Mouse (Mus musculus) left cerebral cortex, postnatal 25 days (tissue): Measurements from ENCODE around the gene Pofut2. TPM values are rescaled to one million over a fixed set of nuclear protein-coding genes. Genes with fewer than 3 reads are reported as not detected.
A peak's percentile ranks its signal among the peaks of the same experiment; 100 is the strongest.

Experiments used
- DNase-seq, 2 experiments: peaks; one replicate each; pipeline ENCODE4 v3.0.0; 2022; ENCODE audit warnings: low spot score in 2 of 2, mixed read lengths in 1 of 2
- intact Hi-C: fragments of 180-260 bp; cut with DNase I; formaldehyde crosslinking; loops from one replicate; pipeline ENCODE4 v1.15.1; 2025
- total RNA-seq, 2 experiments: library from RNA; stranded (reverse); gene quantifications; 2 replicates each; pipeline ENCODE4 v1.2.3; 2021

The Pofut2 gene
- total RNA-seq, 2 experiments from 2014 or later, result 32.8 to 35.9 TPM

DNA sequence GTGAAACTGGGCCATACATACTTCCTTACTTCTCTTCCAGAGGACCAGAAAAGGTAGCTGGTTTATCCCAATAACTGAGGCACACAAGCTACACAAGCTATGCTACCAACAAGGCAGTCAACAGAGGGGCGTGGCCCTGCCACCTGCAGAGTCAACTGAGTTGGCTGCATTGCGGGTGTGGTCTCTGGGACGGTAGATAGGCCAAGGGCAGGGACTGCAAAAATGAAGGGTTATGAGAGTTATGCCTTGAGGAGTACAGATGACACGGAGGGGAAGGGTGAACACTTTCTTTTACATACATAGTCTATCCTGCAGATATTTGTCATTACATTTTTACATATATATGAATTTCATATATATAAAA, 41.9 kb downstream of the Pofut2 start:
- intact Hi-C loops, result no loop called here
- no peak for DNase-seq

DNA sequence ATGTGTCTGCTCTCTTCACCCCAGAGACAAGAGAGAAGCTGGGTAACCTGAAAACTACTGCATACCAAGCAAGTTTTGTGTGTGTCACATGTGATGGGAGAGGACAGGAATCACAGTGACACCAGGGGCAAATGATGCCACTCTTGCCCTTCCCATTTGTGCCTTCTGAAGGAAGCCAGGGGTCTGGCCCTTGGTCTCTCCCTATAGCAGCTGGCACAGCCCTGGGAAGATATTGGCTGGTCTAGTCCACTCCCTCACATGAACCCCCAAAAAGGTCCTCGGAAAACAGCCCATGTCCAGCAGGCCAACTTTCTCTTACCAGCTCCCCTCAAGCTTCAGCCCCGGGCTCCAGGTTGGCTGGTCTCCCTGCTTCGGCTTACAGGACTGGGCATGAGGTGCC, 45.3 kb downstream of the Pofut2 start:
- intact Hi-C loops, result no loop called here
- no peak for DNase-seq

DNA sequence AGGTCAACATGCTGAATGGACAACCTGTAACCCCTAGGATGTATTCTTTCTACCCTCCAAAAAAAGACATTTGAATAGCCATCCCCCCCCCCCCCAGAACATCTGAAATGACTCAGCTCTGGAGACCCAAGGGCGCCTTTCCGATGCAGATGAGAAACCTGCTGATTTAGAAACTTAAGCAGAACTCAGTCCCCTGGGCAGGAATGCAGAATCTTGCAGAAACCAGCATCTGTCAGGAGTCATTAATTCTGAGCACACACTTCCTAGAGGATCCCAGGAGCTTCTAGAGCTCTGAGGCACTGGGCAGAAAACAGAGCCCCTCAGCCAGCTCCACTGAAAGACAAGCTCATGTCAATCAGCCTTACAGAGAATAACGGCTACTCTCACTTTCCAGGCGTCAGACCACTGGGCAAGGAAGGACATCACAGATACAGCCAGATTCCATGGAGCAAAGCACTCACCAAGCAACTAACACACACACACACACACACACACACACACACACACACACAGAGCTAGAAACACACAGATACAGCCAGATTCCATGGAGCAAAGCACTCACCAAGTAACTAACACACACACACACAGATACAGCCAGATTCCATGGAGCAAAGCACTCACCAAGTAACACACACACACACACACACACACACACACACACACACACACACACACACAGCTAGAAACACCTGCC, 46.0 kb downstream of the Pofut2 start:
- intact Hi-C loops, result no loop called here
- DNase-seq, result no peak

DNA sequence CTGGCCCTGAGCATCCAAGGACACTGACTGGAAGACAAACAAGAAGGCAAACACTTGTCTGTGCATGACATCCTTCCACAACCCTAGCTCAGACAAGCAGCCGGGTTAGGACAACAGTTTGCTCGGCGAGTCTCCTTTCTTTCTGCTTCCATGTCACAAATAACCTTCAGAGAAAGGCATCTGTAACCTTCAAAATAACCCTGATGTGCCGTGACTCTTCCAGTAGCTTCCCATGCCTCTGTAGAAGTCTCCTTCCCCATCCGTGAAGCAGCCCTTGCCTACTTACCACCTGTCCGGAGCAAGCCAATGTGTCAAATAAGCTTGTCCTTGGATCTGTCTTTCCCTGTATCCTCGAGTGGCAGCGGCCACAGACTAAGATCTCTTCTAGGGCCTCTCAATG, 46.7 kb downstream of the Pofut2 start:
- intact Hi-C loops, result no loop called here
- no peak for DNase-seq

DNA sequence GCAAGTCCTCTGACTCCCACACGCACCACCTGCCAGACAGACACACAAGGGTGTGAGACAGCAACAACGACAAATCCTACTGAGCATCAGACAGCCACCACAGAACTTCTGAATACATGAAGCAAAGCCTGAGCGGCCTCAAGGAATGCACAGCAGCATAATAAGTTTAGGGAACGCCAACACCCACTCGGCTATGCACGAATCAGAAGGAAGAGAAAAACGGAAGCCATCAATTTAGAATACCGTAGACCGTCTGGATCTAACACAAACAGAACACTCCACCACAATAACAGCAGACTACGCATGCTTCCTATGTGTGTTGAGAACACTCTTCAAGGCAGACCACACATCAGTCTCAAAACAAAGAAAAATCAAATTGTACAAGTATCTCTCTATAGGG, 50.0 kb downstream of the Pofut2 start:
- DNase-seq, result no peak

DNA sequence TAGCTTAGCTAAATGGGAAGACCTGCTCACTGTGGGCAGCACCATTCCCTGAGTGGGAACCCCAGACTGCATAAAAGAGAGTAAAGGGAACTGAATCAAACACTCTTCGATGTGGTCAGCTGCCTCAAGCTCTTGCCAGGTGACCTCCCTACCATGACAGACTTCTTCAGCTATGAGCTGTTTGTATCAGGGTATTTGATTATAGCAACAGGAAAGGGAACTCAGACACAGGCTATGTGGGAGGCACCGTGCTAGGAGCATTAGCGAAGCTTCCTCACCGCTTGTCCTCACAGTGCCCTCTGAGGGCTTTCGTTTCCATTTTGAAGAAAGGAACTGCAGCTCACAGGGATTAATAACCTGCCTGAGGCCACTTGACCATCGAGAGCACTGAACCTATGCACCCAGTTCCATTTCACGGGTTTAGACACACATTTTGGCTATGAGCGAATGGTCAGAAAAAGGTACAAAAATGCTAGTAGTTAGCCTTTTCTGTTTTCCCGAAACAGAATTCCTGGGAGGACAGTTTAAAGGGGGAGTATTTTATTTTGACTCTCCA, 55.8 kb downstream of the Pofut2 start:
- intact Hi-C loops, result loop anchor here (2.0 to 5.0 kb wide), 2 partner anchors 28 to 118 kb away; no protein-coding TSS in a partner anchor
- DNase-seq, result no peak

More for the DNA sequence above, 50.0 kb downstream of the Pofut2 start:
- intact Hi-C loops, result no loop called here

DNA sequence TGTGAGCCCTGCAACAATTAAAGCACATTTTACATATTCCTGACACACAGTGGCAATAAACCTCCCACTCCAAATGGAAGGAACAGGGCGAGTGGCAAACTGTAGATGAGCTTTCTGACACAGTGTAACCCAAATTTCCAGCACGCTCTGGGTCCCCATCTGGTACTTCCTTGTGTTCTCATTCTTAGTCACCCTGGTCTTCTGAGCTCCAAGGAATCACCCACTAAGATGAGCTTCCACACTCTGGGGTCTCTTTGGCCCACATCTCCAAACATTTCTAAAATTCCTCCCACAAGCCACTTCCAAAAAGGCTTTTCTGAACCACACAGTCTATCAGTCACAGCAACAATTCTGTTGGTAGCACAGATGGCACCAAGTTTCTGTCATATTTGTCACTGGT, 56.7 kb downstream of the Pofut2 start:
- DNase-seq, result peak; percentile 61 to 96
- intact Hi-C loops, result loop anchor here (2.0 to 5.0 kb wide), 2 partner anchors 27 to 117 kb away; no protein-coding TSS in a partner anchor

Other genes starting within 250 kb of the Pofut2 start
- gene Slc19a1, start 227.0 kb upstream of the Pofut2 start, total RNA-seq, result 10 to 100 TPM; 23.3 to 26.3 TPM
- 1 to 10 TPM; 4.0 to 5.3 TPM for gene Col18a1, start 92.7 kb upstream of the Pofut2 start, total RNA-seq
- gene Adarb1, start 159.1 kb downstream of the Pofut2 start, total RNA-seq, result 100 to 1,000 TPM; 123 to 147 TPM